Mouse (Mus musculus) heart, adult 8-10 months (tissue): ENCODE results near the gene Tmem255a. TPM values are rescaled to one million over a fixed set of nuclear protein-coding genes. Genes with fewer than 3 reads are reported as not detected.

Source experiments
- DNase-seq: peaks from one replicate; pipeline ENCODE4 v3.0.0; 2022; ENCODE audit warnings: low spot score
- microRNA-seq: library from miRNA; unstranded; fragments of <30 nt; microRNA quantifications from one replicate; pipeline ENCODE4 v1.2.0, GENCODE M21; 2022
- total RNA-seq, 4 experiments: library from RNA; stranded (reverse); gene quantifications; 2 replicates each; pipeline ENCODE4 v1.2.4; 2022

The Tmem255a gene
- total RNA-seq, 4 experiments from 2014 or later, result 0.63 to 1.5 (median 0.72) TPM

- DNase-seq, result no peak
These were observed 86.2 kb downstream of the Tmem255a start for GRCm38 (mm10) chrX:38166064-38166463.

DNA sequence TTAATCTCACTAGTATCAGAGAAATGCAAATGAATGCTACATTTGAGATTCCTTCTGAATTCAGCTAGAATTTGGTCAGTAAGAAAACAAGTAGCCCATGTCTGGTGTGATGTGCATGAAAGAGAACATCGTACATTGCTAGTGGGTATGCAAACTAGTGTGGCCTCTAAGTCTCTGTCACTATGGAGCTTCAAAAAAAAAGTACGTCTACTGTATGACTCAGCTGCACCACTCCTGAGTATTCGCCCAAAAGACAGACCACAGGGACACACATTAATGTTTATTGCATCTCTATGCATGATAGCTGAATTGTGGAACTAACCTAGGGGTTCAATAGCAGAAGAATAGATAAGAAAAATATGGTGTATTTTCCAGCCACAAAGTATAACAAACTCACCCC is 86.9 kb downstream of the Tmem255a start:
- no peak for DNase-seq

GRCm38 (mm10) chrX:38159097-38159496 is 93.1 kb downstream of the Tmem255a start:
- no peak for DNase-seq

Small RNA genes lying within 50 kb of the gene (microRNA-seq; reads per million reads assigned to microRNA genes)
- not detected for gene Mir3110

Other genes with a start within 250 kb of the Tmem255a start
- not detected for gene Btg1-ps1, start 233.6 kb downstream of the Tmem255a start, total RNA-seq
- gene Btg1-ps2, start 209.3 kb downstream of the Tmem255a start, total RNA-seq, result not detected
- gene Rhox10, start 186.0 kb downstream of the Tmem255a start, total RNA-seq, result not detected
- not detected for gene Rhox11, start 167.3 kb downstream of the Tmem255a start, total RNA-seq
- gene Rhox12, start 141.5 kb downstream of the Tmem255a start, total RNA-seq, result not detected
- not detected for gene Rhox13, start 131.2 kb downstream of the Tmem255a start, total RNA-seq
- gene Zbtb33, start 62.6 kb downstream of the Tmem255a start, total RNA-seq, result 10 to 100 TPM in 2 of 4 experiments, 1 to 10 TPM in 2; 8.6 to 10.7 (median 10.1) TPM
- not detected for gene Atp1b4, start 63.7 kb upstream of the Tmem255a start, total RNA-seq
- 100 to 1,000 TPM; 135 to 137 (median 136) TPM for gene Lamp2, start 204.0 kb upstream of the Tmem255a start, total RNA-seq